Mouse (Mus musculus) layer of hippocampus, postnatal 10 days (tissue): ENCODE results near the gene Mrm2. TPM values are rescaled to one million over a fixed set of nuclear protein-coding genes. Genes with fewer than 3 reads are reported as not detected.

Experiments used
- DNase-seq, 2 experiments: peaks; one replicate each; pipeline ENCODE4 v3.0.0; 2021; ENCODE audit warnings: low spot score in 2 of 2
- total RNA-seq, 2 experiments: library from RNA; stranded (reverse); gene quantifications; 2 replicates each; pipeline ENCODE4 v1.2.3; 2021

Gene Mrm2
- total RNA-seq, 2 experiments from 2014 or later, result 8.4 to 9.4 TPM

GRCm38 (mm10) chr5:140346050-140346449 is 14.4 kb upstream of the Mrm2 start:
- DNase-seq, result no peak

- no peak for DNase-seq
These were observed 13.5 kb upstream of the Mrm2 start for GRCm38 (mm10) chr5:140345244-140345643.

GRCm38 (mm10) chr5:140342880-140343279 is 11.2 kb upstream of the Mrm2 start:
- DNase-seq, result no peak

GRCm38 (mm10) chr5:140339836-140340235 is 8.1 kb upstream of the Mrm2 start:
- no peak for DNase-seq

- no peak for DNase-seq
These were observed 7.1 kb upstream of the Mrm2 start for GRCm38 (mm10) chr5:140338779-140339178.

GRCm38 (mm10) chr5:140336680-140337079 is 5.0 kb upstream of the Mrm2 start:
- DNase-seq, result peak; percentile 42 to 53

- DNase-seq, result no peak
These were observed 1.9 kb upstream of the Mrm2 start for GRCm38 (mm10) chr5:140333631-140334030.

GRCm38 (mm10) chr5:140332519-140332918 is 821 bp upstream of the Mrm2 start:
- no peak for DNase-seq

- no peak for DNase-seq
These were observed 7.6 kb downstream of the Mrm2 start for GRCm38 (mm10) chr5:140324058-140324457.

GRCm38 (mm10) chr5:140321756-140322575 is 9.7 kb downstream of the Mrm2 start:
- no peak for DNase-seq

- DNase-seq, result peak; percentile 90 to 91
These were observed 10.5 kb downstream of the Mrm2 start, which contains the start of the genes Mad1l1 and Nudt1 for GRCm38 (mm10) chr5:140321042-140321755. TSS of gene Mad1l1 (minus strand) at chr5:140321552. TSS of gene Nudt1 (plus strand) at chr5:140321656.

GRCm38 (mm10) chr5:140316716-140317115 is 15.0 kb downstream of the Mrm2 start:
- no peak for DNase-seq

GRCm38 (mm10) chr5:140307602-140308001 is 24.1 kb downstream of the Mrm2 start:
- DNase-seq, result no peak

- DNase-seq, result no peak
These were observed 25.7 kb downstream of the Mrm2 start for GRCm38 (mm10) chr5:140306016-140306415.

- DNase-seq, result no peak
These were observed 33.4 kb downstream of the Mrm2 start for GRCm38 (mm10) chr5:140298291-140298690.

GRCm38 (mm10) chr5:140292152-140292551 is 39.5 kb downstream of the Mrm2 start:
- peak; percentile 56 to 75 for DNase-seq

GRCm38 (mm10) chr5:140289161-140289560 is 42.5 kb downstream of the Mrm2 start:
- no peak for DNase-seq

- DNase-seq, result peak in 1 of 2 experiments; percentile 47
These were observed 43.4 kb downstream of the Mrm2 start for GRCm38 (mm10) chr5:140288287-140288686.

- DNase-seq, result no peak
These were observed 46.9 kb downstream of the Mrm2 start for GRCm38 (mm10) chr5:140284761-140285160.

GRCm38 (mm10) chr5:140284011-140284410 is 47.7 kb downstream of the Mrm2 start:
- no peak for DNase-seq

- no peak for DNase-seq
These were observed 48.8 kb downstream of the Mrm2 start for GRCm38 (mm10) chr5:140282900-140283299.

- DNase-seq, result peak; percentile 43
These were observed 49.3 kb downstream of the Mrm2 start for GRCm38 (mm10) chr5:140282376-140282775.
